Mouse (Mus musculus) intestine, postnatal 0 days (tissue): ENCODE measurements at regions not wholly inside any gene's neighbourhood (a gene's known extent, or its start where the extent isn't known, plus 50 kb on each side); places are given as distances from the start of the nearest gene placed in this dataset.

Experiments
- ATAC-seq: fragments of 200-750 bp; cut with Nextera tagmentation; 2 replicates; pipeline ENCODE4 v1.8.0; 2017; ENCODE audit warnings: mild to moderate bottlenecking, moderate TSS enrichment, moderate library complexity
- H3K27ac ChIP-seq: fragments of 300-500 bp; sonication (generic); 2 replicates; pipeline ENCODE4 v1.5.1; 2014; ENCODE audit warnings: mild to moderate bottlenecking, low read depth, low read length, moderate library complexity
- H3K27me3 ChIP-seq: fragments of 300-500 bp; sonication (generic); replicated peaks from 2 replicates; pipeline ENCODE4 v1.6.1; 2014; ENCODE audit warnings: low read length, mixed read lengths; ENCODE audit not compliant: control insufficient read depth, insufficient read depth
- H3K36me3 ChIP-seq: fragments of 300-500 bp; sonication (generic); 2 replicates; pipeline ENCODE4 v1.6.1; 2014; ENCODE audit warnings: mild to moderate bottlenecking, moderate library complexity; ENCODE audit not compliant: control insufficient read depth, insufficient read depth
- H3K4me1 ChIP-seq: fragments of 300-500 bp; sonication (generic); replicated peaks from 2 replicates; pipeline ENCODE4 v1.6.1; 2014; ENCODE audit warnings: antibody characterized with exemption, low read length, mixed read lengths; ENCODE audit not compliant: control insufficient read depth, insufficient read depth
- H3K4me2 ChIP-seq: fragments of 300-500 bp; sonication (generic); replicated peaks from 2 replicates; pipeline ENCODE4 v1.6.1; 2014; ENCODE audit warnings: low read depth, mild to moderate bottlenecking, moderate library complexity
- H3K4me3 ChIP-seq: fragments of 300-500 bp; sonication (generic); 2 replicates; pipeline ENCODE4 v1.5.1; 2014; ENCODE audit warnings: low read depth, low read length
- H3K9ac ChIP-seq: fragments of 300-500 bp; sonication (generic); 2 replicates; pipeline ENCODE4 v1.6.1; 2014; ENCODE audit warnings: mild to moderate bottlenecking, low read depth, low read length
- H3K9me3 ChIP-seq: fragments of 300-500 bp; sonication (generic); 2 replicates; pipeline ENCODE4 v1.6.1; 2016; ENCODE audit warnings: mixed run types; ENCODE audit not compliant: control insufficient read depth
- CTCF ChIP-seq: sonication (generic); IDR thresholded peaks from 2 replicates; pipeline ENCODE4 v1.5.1; 2016; ENCODE audit warnings: low read depth, mild to moderate bottlenecking, control low read depth, antibody characterized with exemption, moderate library complexity
- WGBS: fragments of 180-500 bp; shearing (Covaris S2); extraction: QIAGEN DNeasy Blood & Tissue Kit; methylation state at CpG from one replicate; pipeline ENCODE4 v1.1.7; 2014; 5-methylcytosine and 5-hydroxymethylcytosine counted together

DNA sequence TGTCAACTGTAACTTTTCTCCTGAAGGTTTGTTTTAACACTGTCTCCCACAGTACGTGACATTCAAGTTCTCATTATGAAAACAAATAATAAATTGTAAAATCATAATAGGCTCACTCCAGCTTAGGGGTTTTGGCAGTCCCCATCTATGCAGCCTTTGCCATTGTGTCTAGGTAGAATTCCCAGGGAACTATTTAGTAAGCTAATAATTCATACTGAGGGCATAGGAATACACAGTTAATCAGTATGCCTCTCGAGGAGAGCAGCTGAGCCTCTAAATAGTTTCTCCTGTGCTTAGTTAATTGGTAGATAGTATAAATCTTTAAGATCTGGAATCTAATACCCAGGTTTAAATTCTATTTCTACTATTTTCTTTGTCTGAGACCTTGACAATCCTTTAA, 191.7 kb downstream of the Tprg start:
- no peak for ATAC-seq
- WGBS, result 66% methylated on average over 2 of the region's 2 CpGs

DNA sequence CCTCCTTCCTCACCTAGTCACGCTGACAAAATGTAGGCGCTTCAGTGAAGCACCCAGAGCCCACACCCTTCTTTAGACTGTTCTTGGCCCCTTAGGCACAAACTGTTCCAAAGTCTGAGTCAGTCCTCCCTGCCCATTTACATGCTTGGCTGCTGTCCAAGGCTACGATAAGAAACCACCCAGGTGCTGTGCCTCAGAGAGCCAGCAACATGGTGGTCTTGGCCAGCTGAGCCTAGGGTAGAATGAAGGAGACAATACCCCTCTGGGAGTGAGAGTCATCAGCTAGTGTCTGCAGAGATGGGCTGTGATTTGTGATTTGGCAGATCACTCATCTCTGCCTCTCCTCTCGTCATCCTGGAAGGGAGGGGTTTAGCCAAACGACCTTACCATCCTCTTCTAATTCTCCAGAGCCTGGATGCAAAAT, 197.2 kb downstream of the Tprg start:
- Histone ChIP-seq H3K27ac (no peak overlapping the region), H3K4me2 (peak overlapping the region; percentile 10; the same call in 1 of the 2 replicates), H3K4me1 (0 out of 2 replicates have a peak, but pooled peaks cover 3% of the 10 kb centered on the region), H3K9ac (no peak overlapping the region), H3K9me3 (no peaks in the 10 kb centered on the region), H3K27me3 (no peaks in the 10 kb centered on the region), H3K4me3 (no peak overlapping the region), H3K36me3 (no peaks in the 10 kb centered on the region)
- ATAC-seq, result peak; percentile 86
- 25% methylated on average over 5 of the region's 5 CpGs for WGBS
- TF ChIP-seq CTCF, result no peak

More for the DNA sequence above, 191.7 kb downstream of the Tprg start:
- Histone ChIP-seq H3K4me3 (no peak overlapping the region), H3K27ac (no peak overlapping the region), H3K4me2 (no peak overlapping the region), H3K9me3 (no peaks in the 10 kb centered on the region), H3K4me1 (no peaks in the 10 kb centered on the region), H3K27me3 (no peaks in the 10 kb centered on the region), H3K9ac (no peak overlapping the region), H3K36me3 (no peaks in the 10 kb centered on the region)
- TF ChIP-seq CTCF, result no peak

DNA sequence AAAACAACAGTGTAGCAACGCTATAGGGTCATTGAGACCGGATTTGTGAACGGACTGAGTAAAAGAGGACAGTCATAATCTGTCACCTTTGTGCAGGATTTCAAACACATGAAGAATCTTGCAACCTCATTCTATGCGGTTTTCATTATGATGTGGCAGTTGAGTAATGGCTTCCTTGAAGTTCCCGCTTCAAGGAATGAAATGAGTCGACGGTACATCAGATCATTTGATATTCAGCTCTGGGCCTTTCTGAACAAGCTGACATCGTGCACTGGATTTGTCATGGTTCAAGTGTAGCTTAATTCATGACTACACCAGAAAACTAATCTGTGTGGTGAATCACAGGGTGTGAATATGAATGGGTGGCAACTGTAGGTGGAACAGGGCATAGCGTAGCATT, 198.4 kb downstream of the Tprg start:
- 0 out of 2 replicates have a peak, but pooled peaks cover 3% of the 10 kb centered on the region for H3K4me1 ChIP-seq
- H3K27ac ChIP-seq, result no peak overlapping the region
- H3K9me3 ChIP-seq, result no peaks in the 10 kb centered on the region
- no peaks in the 10 kb centered on the region for H3K36me3 ChIP-seq
- 96% methylated on average over 9 of the region's 9 CpGs for WGBS
- no peak overlapping the region for H3K4me2 ChIP-seq
- H3K4me3 ChIP-seq, result no peak overlapping the region
- H3K9ac ChIP-seq, result no peak overlapping the region
- no peak for ATAC-seq
- no peaks in the 10 kb centered on the region for H3K27me3 ChIP-seq
- no peak for TF ChIP-seq CTCF

DNA sequence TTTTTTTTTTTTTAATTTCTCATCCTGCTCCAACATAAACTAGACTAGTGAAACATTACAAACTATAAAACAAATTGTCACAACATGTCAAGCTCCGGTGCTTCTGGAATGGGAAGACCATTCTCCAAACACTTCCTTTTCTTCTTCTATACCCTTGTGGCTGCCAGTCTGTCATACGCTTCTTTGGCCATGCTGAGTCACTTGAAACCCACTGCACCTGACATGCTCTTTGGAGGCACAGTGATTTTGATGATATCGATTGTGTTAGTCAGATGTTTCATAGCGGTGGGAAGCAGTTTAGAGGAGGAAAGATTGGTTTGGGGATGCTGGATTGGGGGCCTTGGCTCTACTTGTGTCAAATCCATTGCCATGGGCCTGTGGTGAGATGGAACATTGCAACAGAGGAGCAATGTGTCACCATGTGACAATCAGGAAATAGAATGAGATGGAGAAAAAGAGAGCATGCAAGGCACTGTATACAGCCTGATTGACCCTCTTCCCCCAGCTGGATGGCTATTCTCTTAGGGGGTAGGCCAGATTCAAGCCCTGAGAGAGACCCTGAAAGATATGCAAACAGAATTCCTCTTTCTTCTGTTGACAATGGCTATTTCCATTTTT, 197.0 kb upstream of the Trp63 start:
- no peak for TF ChIP-seq CTCF
- no peaks in the 10 kb centered on the region for H3K9me3 ChIP-seq
- H3K4me3 ChIP-seq, result no peak overlapping the region
- H3K27me3 ChIP-seq, result no peaks in the 10 kb centered on the region
- 0 out of 2 replicates have a peak, but pooled peaks cover 3% of the 10 kb centered on the region for H3K4me1 ChIP-seq
- H3K9ac ChIP-seq, result no peak overlapping the region
- H3K4me2 ChIP-seq, result no peak overlapping the region
- H3K27ac ChIP-seq, result no peak overlapping the region
- H3K36me3 ChIP-seq, result no peaks in the 10 kb centered on the region
- no peak for ATAC-seq
- WGBS, result 88% methylated on average over 4 of the region's 4 CpGs

DNA sequence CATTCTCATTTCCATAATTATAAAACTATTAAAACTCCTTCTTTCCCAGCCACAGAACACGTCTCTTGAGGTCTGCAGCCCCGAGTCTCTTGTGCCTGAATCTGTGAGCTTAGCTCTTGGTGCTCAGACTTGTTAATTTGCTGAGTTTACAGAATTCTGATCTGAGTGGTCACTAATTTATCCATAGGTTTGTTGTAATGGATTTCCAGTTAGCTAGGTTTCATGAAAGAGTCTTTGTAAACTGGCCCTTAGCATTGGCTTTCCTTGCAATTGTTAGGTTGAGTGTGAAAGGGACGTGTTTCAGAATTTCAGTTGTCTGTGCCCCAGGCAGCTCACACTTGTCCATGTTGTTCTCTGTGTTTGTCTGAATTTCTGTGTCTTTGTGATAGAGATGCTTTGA, 192.7 kb upstream of the Trp63 start:
- no peak overlapping the region for H3K9ac ChIP-seq
- no peak for ATAC-seq
- H3K27ac ChIP-seq, result no peak overlapping the region
- no peak overlapping the region for H3K4me2 ChIP-seq
- 93% methylated on average over 3 of the region's 3 CpGs for WGBS
- TF ChIP-seq CTCF, result no peak
- H3K27me3 ChIP-seq, result no peaks in the 10 kb centered on the region
- no peaks in the 10 kb centered on the region for H3K9me3 ChIP-seq
- no peaks in the 10 kb centered on the region for H3K36me3 ChIP-seq
- no peak overlapping the region for H3K4me3 ChIP-seq
- H3K4me1 ChIP-seq, result no peaks in the 10 kb centered on the region

DNA sequence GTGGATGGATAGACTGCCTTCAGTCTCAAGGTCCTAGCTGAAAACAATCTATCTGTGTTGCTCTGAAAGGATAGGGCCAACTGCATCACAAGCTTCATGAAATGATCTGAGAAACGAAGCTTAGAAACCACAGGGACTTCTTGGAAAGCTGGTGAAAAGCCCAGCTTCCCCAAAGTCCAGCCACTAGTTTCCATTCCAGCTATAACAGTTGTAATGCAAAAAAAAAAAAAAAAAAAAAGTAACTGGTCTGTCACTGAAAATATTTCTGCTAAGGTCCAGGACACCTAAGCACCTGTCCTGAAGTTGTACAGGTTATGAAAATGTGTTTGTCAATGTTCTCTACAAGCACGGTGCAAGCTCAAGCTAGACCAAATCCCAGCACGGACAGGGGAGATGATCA, 189.4 kb upstream of the Trp63 start:
- no peak overlapping the region for H3K4me3 ChIP-seq
- WGBS, result 85% methylated on average over 3 of the region's 3 CpGs
- TF ChIP-seq CTCF, result no peak

More for the DNA sequence above, 189.4 kb upstream of the Trp63 start:
- ATAC-seq, result no peak
- no peak overlapping the region for H3K27ac ChIP-seq
- H3K4me2 ChIP-seq, result no peak overlapping the region
- no peaks in the 10 kb centered on the region for H3K36me3 ChIP-seq
- no peak overlapping the region for H3K9ac ChIP-seq
- H3K27me3 ChIP-seq, result no peaks in the 10 kb centered on the region
- H3K4me1 ChIP-seq, result no peaks in the 10 kb centered on the region
- no peaks in the 10 kb centered on the region for H3K9me3 ChIP-seq
